Mouse (Mus musculus) heart, embryonic 10.5 days (tissue): ENCODE measurements around the gene Cep85l. TPM values are rescaled to one million over a fixed set of nuclear protein-coding genes. Genes with fewer than 3 reads are reported as not detected.

ENCODE experiments used
- DNase-seq: peaks from one replicate; pipeline ENCODE4 v3.0.0-alpha.2; 2017; ENCODE audit warnings: low spot score
- H3K27ac ChIP-seq: fragments of 300-500 bp; sonication (generic); 2 replicates; pipeline ENCODE4 v1.5.1; 2016; ENCODE audit warnings: mild to moderate bottlenecking
- H3K27me3 ChIP-seq: fragments of 300-500 bp; sonication (generic); 2 replicates; pipeline ENCODE4 v1.6.1; 2016; ENCODE audit warnings: mild to moderate bottlenecking; ENCODE audit not compliant: poor library complexity, insufficient read depth, severe bottlenecking
- H3K36me3 ChIP-seq: fragments of 300-500 bp; sonication (generic); 2 replicates; pipeline ENCODE4 v1.6.1; 2016; ENCODE audit warnings: mild to moderate bottlenecking, moderate library complexity
- H3K4me1 ChIP-seq: fragments of 300-500 bp; sonication (generic); 2 replicates; pipeline ENCODE4 v1.6.1; 2016; ENCODE audit warnings: mild to moderate bottlenecking
- H3K4me3 ChIP-seq: fragments of 300-500 bp; sonication (generic); 2 replicates; pipeline ENCODE4 v1.5.1; 2016; ENCODE audit warnings: mild to moderate bottlenecking, moderate library complexity
- H3K9me3 ChIP-seq: fragments of 300-500 bp; sonication (generic); 2 replicates; pipeline ENCODE4 v1.6.1; 2016; ENCODE audit warnings: mild to moderate bottlenecking, moderate library complexity
- WGBS: fragments of 180-500 bp; shearing (Covaris S2); methylation state at CpG from one replicate; pipeline ENCODE4 v1.1.7; 2016; 5-methylcytosine and 5-hydroxymethylcytosine counted together
- polyA plus RNA-seq: library from polyadenylated mRNA; unstranded; fragments of >200 nt; fragmentation: Nextera tagmentation; extraction: Ambion mirVana; gene quantifications from 2 replicates; pipeline ENCODE4 v1.2.1, GENCODE M21; 2016

Gene Cep85l
- polyA plus RNA-seq, result 3.1 and 4.4 TPM in 2 replicates

GRCm38 (mm10) chr10:53379709-53380106, at the start of gene Cep85l:
TSS of gene Cep85l (minus strand) at chr10:53379947.
- Histone ChIP-seq H3K4me1 (peaks cover 6% of the 10 kb centered on the region; the same call in 1 of the 2 replicates), H3K36me3 (no peaks in the 10 kb centered on the region), H3K27me3 (no peaks in the 10 kb centered on the region), H3K9me3 (no peaks in the 10 kb centered on the region), H3K4me3 (peak within 1 kb of the TSS; percentile 97), H3K27ac (peak within 1 kb of the TSS; percentile 97)
- under 1% methylated on average over 31 of the region's 31 CpGs for WGBS
- peak; percentile 93 for DNase-seq

GRCm38 (mm10) chr10:53428695-53429447, 49.1 kb upstream of the Cep85l start:
- 66% methylated on average over 7 of the region's 7 CpGs for WGBS
- H3K27ac ChIP-seq, result no peak overlapping the region
- DNase-seq, result no peak
- no peaks in the 10 kb centered on the region for H3K36me3 ChIP-seq
- no peaks in the 10 kb centered on the region for H3K27me3 ChIP-seq
- H3K4me1 ChIP-seq, result peaks cover 15% of the 10 kb centered on the region
- H3K4me3 ChIP-seq, result no peak overlapping the region
- H3K9me3 ChIP-seq, result no peaks in the 10 kb centered on the region

GRCm38 (mm10) chr10:53426524-53426923, 46.8 kb upstream of the Cep85l start:
- H3K36me3 ChIP-seq, result no peaks in the 10 kb centered on the region
- 80% methylated on average over 2 of the region's 2 CpGs for WGBS
- no peak for DNase-seq

GRCm38 (mm10) chr10:53423091-53423490, 43.3 kb upstream of the Cep85l start:
- Histone ChIP-seq H3K4me3 (no peak overlapping the region), H3K36me3 (no peaks in the 10 kb centered on the region), H3K4me1 (0 out of 2 replicates have a peak, but pooled peaks cover 8% of the 10 kb centered on the region), H3K9me3 (no peaks in the 10 kb centered on the region), H3K27ac (no peak overlapping the region), H3K27me3 (no peaks in the 10 kb centered on the region)
- DNase-seq, result no peak
- 95% methylated on average over 1 of the region's 1 CpGs for WGBS

More at GRCm38 (mm10) chr10:53426524-53426923, 46.8 kb upstream of the Cep85l start:
- Histone ChIP-seq H3K27me3 (no peaks in the 10 kb centered on the region), H3K4me1 (peaks cover 23% of the 10 kb centered on the region), H3K4me3 (no peak overlapping the region), H3K27ac (no peak overlapping the region), H3K9me3 (no peaks in the 10 kb centered on the region)

- H3K27me3 ChIP-seq, result no peaks in the 10 kb centered on the region
- 24% methylated on average over 1 of the region's 1 CpGs for WGBS
- H3K4me1 ChIP-seq, result 0 out of 2 replicates have a peak, but pooled peaks cover 8% of the 10 kb centered on the region
- H3K9me3 ChIP-seq, result no peaks in the 10 kb centered on the region
- H3K4me3 ChIP-seq, result no peak overlapping the region
- no peaks in the 10 kb centered on the region for H3K36me3 ChIP-seq
- no peak for DNase-seq
- H3K27ac ChIP-seq, result peak overlapping the region; percentile 29; the same call in 1 of the 2 replicates
Observed at GRCm38 (mm10) chr10:53422206-53422605, 42.5 kb upstream of the Cep85l start.

- H3K9me3 ChIP-seq, result no peaks in the 10 kb centered on the region
- peak overlapping the region; percentile 29; the same call in 1 of the 2 replicates for H3K27ac ChIP-seq
- WGBS, result 42% methylated on average over 6 of the region's 6 CpGs
- no peaks in the 10 kb centered on the region for H3K36me3 ChIP-seq
- H3K27me3 ChIP-seq, result no peaks in the 10 kb centered on the region
- no peak overlapping the region for H3K4me3 ChIP-seq
- H3K4me1 ChIP-seq, result 0 out of 2 replicates have a peak, but pooled peaks cover 8% of the 10 kb centered on the region
- no peak for DNase-seq
Observed at GRCm38 (mm10) chr10:53421613-53422012, 41.9 kb upstream of the Cep85l start.

GRCm38 (mm10) chr10:53420069-53420468, 40.3 kb upstream of the Cep85l start:
- DNase-seq, result no peak
- Histone ChIP-seq H3K4me3 (no peak overlapping the region), H3K4me1 (peaks cover 12% of the 10 kb centered on the region; the same call in 1 of the 2 replicates), H3K27ac (no peak overlapping the region), H3K27me3 (no peaks in the 10 kb centered on the region), H3K36me3 (no peaks in the 10 kb centered on the region), H3K9me3 (no peaks in the 10 kb centered on the region)

- Histone ChIP-seq H3K36me3 (no peaks in the 10 kb centered on the region), H3K27ac (no peak overlapping the region), H3K9me3 (no peaks in the 10 kb centered on the region), H3K4me1 (peaks cover 12% of the 10 kb centered on the region; the same call in 1 of the 2 replicates), H3K27me3 (no peaks in the 10 kb centered on the region), H3K4me3 (no peak overlapping the region)
- no peak for DNase-seq
- WGBS, result 67% methylated on average over 4 of the region's 4 CpGs
Observed at GRCm38 (mm10) chr10:53419139-53419935, 39.6 kb upstream of the Cep85l start.

GRCm38 (mm10) chr10:53417015-53417414, 37.3 kb upstream of the Cep85l start:
- Histone ChIP-seq H3K27me3 (no peaks in the 10 kb centered on the region), H3K36me3 (no peaks in the 10 kb centered on the region), H3K4me3 (no peak overlapping the region), H3K9me3 (no peaks in the 10 kb centered on the region), H3K27ac (no peak overlapping the region), H3K4me1 (peaks cover 8% of the 10 kb centered on the region; the same call in 1 of the 2 replicates)
- no peak for DNase-seq
- WGBS, result 63% methylated on average over 2 of the region's 2 CpGs

- WGBS, result 57% methylated on average over 9 of the region's 9 CpGs
- Histone ChIP-seq H3K27ac (peak overlapping the region; percentile 42; the same call in 1 of the 2 replicates), H3K4me3 (no peak overlapping the region), H3K27me3 (no peaks in the 10 kb centered on the region), H3K9me3 (no peaks in the 10 kb centered on the region), H3K36me3 (no peaks in the 10 kb centered on the region), H3K4me1 (peaks cover 4% of the 10 kb centered on the region; the same call in 1 of the 2 replicates)
- DNase-seq, result no peak
Observed at GRCm38 (mm10) chr10:53416152-53416712, 36.5 kb upstream of the Cep85l start.

GRCm38 (mm10) chr10:53415252-53415651, 35.5 kb upstream of the Cep85l start:
- no peaks in the 10 kb centered on the region for H3K36me3 ChIP-seq
- DNase-seq, result no peak
- no peak overlapping the region for H3K4me3 ChIP-seq
- H3K4me1 ChIP-seq, result peaks cover 4% of the 10 kb centered on the region; the same call in 1 of the 2 replicates
- no peaks in the 10 kb centered on the region for H3K9me3 ChIP-seq
- H3K27me3 ChIP-seq, result no peaks in the 10 kb centered on the region
- H3K27ac ChIP-seq, result no peak overlapping the region
- WGBS, result 78% methylated on average over 9 of the region's 9 CpGs

GRCm38 (mm10) chr10:53414092-53415085, 34.6 kb upstream of the Cep85l start:
- 40% methylated on average over 6 of the region's 6 CpGs for WGBS
- Histone ChIP-seq H3K4me1 (peaks cover 4% of the 10 kb centered on the region; the same call in 1 of the 2 replicates), H3K27ac (peak overlapping the region; percentile 53), H3K9me3 (no peaks in the 10 kb centered on the region), H3K27me3 (no peaks in the 10 kb centered on the region), H3K36me3 (no peaks in the 10 kb centered on the region), H3K4me3 (no peak overlapping the region)
- no peak for DNase-seq
